Mouse (Mus musculus) CH12.LX (cell line): ENCODE measurements around the gene Extl2. TPM values are rescaled to one million over a fixed set of nuclear protein-coding genes. Genes with fewer than 3 reads are reported as not detected.

Experiments used
- DNase-seq: peaks from one replicate; pipeline ENCODE4 v3.0.0-alpha.2; 2013; ENCODE audit errors: extremely low read depth
- H3K27ac ChIP-seq: 2 replicates; pipeline ENCODE4 v1.5.1; 2012; ENCODE audit warnings: low read depth, mild to moderate bottlenecking, control low read depth, moderate library complexity; ENCODE audit not compliant: insufficient read depth
- H3K27me3 ChIP-seq: replicated peaks from 2 replicates; pipeline ENCODE3; 2012; ENCODE audit warnings: inconsistent platforms
- H3K36me3 ChIP-seq, 2 experiments: replicated peaks in 1 of 2; 2 replicates each; pipeline versions ENCODE3 to v1.6.1; 2012; ENCODE audit warnings: inconsistent platforms in 1 of 2, low read length in 1 of 2, mild to moderate bottlenecking in 1 of 2, mixed read lengths in 1 of 2, moderate library complexity in 1 of 2; ENCODE audit not compliant: control insufficient read depth in 1 of 2, insufficient read depth in 1 of 2
- H3K4me1 ChIP-seq, 2 experiments: 2 replicates each; pipeline ENCODE4 v1.6.1; 2012; ENCODE audit warnings: inconsistent platforms in 1 of 2, moderate library complexity in 1 of 2; ENCODE audit not compliant: insufficient read depth in 2 of 2, control insufficient read depth in 1 of 2
- H3K4me2 ChIP-seq: 2 replicates; pipeline ENCODE4 v1.6.1; 2012; ENCODE audit warnings: low read depth, mild to moderate bottlenecking, control low read depth; ENCODE audit not compliant: poor library complexity, insufficient read depth, severe bottlenecking
- H3K4me3 ChIP-seq, 3 experiments: fragments of 150-350 bp in 1 of 3; sonication (generic) in 1 of 3; replicated peaks in 1 of 3; 2 replicates each; pipeline versions ENCODE3 to v1.5.1; 2011 to 2012; ENCODE audit warnings: low read depth in 2 of 3, low read length in 2 of 3, mild to moderate bottlenecking in 2 of 3, moderate library complexity in 2 of 3, control low read depth in 1 of 3, improper control_type of control experiment in 1 of 3, inconsistent platforms in 1 of 3, mixed read lengths in 1 of 3; ENCODE audit not compliant: poor library complexity in 1 of 3
- H3K79me2 ChIP-seq: replicated peaks from 2 replicates; pipeline ENCODE4 v1.6.1; 2012; ENCODE audit warnings: mild to moderate bottlenecking, moderate library complexity; ENCODE audit not compliant: control insufficient read depth, poor library complexity, insufficient read depth, severe bottlenecking; ENCODE audit errors: extremely low read depth
- H3K9ac ChIP-seq: 2 replicates; pipeline ENCODE4 v1.6.1; 2012; ENCODE audit warnings: low read depth, mild to moderate bottlenecking, control low read depth, moderate library complexity; ENCODE audit not compliant: insufficient read depth
- H3K9me3 ChIP-seq: replicated peaks from 2 replicates; pipeline ENCODE3; 2012; ENCODE audit warnings: low read length, inconsistent platforms, mixed read lengths
- BHLHE40 ChIP-seq: IDR thresholded peaks from 2 replicates; pipeline ENCODE4 v1.6.1; 2011; ENCODE audit warnings: mild to moderate bottlenecking, low read depth, low read length, improper control_type of control experiment
- CHD1 ChIP-seq: IDR thresholded peaks from 2 replicates; pipeline ENCODE4 v1.6.1; 2012; ENCODE audit warnings: low read depth, low read length, improper control_type of control experiment, inconsistent platforms
- CHD2 ChIP-seq: IDR thresholded peaks from 2 replicates; pipeline ENCODE4 v1.6.1; 2011; ENCODE audit warnings: low read length, improper control_type of control experiment
- CTCF ChIP-seq, 2 experiments: IDR thresholded peaks in 1 of 2; conservative IDR thresholded peaks in 1 of 2; 2 replicates each; pipeline ENCODE4 v1.5.1; 2011 to 2012; ENCODE audit warnings: low read depth in 2 of 2, low read length in 2 of 2, improper control_type of control experiment in 1 of 2, inconsistent platforms in 1 of 2, mild to moderate bottlenecking in 1 of 2, moderate library complexity in 1 of 2
- E2F4 ChIP-seq: IDR thresholded peaks from 2 replicates; pipeline ENCODE4 v1.6.1; 2011; ENCODE audit warnings: low read depth, low read length, improper control_type of control experiment; ENCODE audit not compliant: insufficient replicate concordance
- ELF1 ChIP-seq: IDR thresholded peaks from 2 replicates; pipeline ENCODE4 v1.6.1; 2014; ENCODE audit warnings: low read depth, mild to moderate bottlenecking, inconsistent platforms, low read length, improper control_type of control experiment
- EP300 ChIP-seq: IDR thresholded peaks from 2 replicates; pipeline ENCODE4 v1.6.1; 2011; ENCODE audit warnings: low read length, improper control_type of control experiment
- ETS1 ChIP-seq: conservative IDR thresholded peaks from 2 replicates; pipeline ENCODE4 v1.6.1; 2012; ENCODE audit warnings: low read depth, mild to moderate bottlenecking, inconsistent platforms, low read length, improper control_type of control experiment, moderate library complexity
- GABPA ChIP-seq: IDR thresholded peaks from 2 replicates; pipeline ENCODE4 v1.6.1; 2012; ENCODE audit warnings: low read depth, low read length, improper control_type of control experiment, inconsistent platforms; ENCODE audit not compliant: insufficient replicate concordance
- JUN ChIP-seq: IDR thresholded peaks from 2 replicates; pipeline ENCODE4 v1.6.1; 2011; ENCODE audit warnings: low read depth, mild to moderate bottlenecking, low read length, improper control_type of control experiment, moderate library complexity; ENCODE audit not compliant: insufficient read depth
- JUND ChIP-seq: conservative IDR thresholded peaks from 2 replicates; pipeline ENCODE4 v1.6.1; 2011; ENCODE audit warnings: low read depth, low read length, improper control_type of control experiment
- KAT2A ChIP-seq: IDR thresholded peaks from 2 replicates; pipeline ENCODE4 v1.6.1; 2012; ENCODE audit warnings: low read length, improper control_type of control experiment, inconsistent platforms; ENCODE audit not compliant: insufficient replicate concordance
- MAFK ChIP-seq: IDR thresholded peaks from 2 replicates; pipeline ENCODE4 v1.6.1; 2011; ENCODE audit warnings: low read length, improper control_type of control experiment; ENCODE audit not compliant: insufficient replicate concordance
- MAX ChIP-seq: IDR thresholded peaks from 2 replicates; pipeline ENCODE4 v1.6.1; 2011; ENCODE audit warnings: low read length, improper control_type of control experiment
- MEF2A ChIP-seq: IDR thresholded peaks from 2 replicates; pipeline ENCODE4 v1.6.1; 2014; ENCODE audit warnings: low read depth, mild to moderate bottlenecking, inconsistent platforms, low read length, improper control_type of control experiment, borderline replicate concordance
- MXI1 ChIP-seq: IDR thresholded peaks from 2 replicates; pipeline ENCODE4 v1.6.1; 2011; ENCODE audit warnings: mild to moderate bottlenecking, low read depth, low read length, improper control_type of control experiment
- MYC ChIP-seq: IDR thresholded peaks from 2 replicates; pipeline ENCODE4 v1.6.1; 2011; ENCODE audit warnings: low read depth, mild to moderate bottlenecking, improper control_type of control experiment, low read length
- NELFE ChIP-seq: IDR thresholded peaks from 2 replicates; pipeline ENCODE4 v1.6.1; 2011; ENCODE audit warnings: low read depth, low read length, improper control_type of control experiment
- PAX5 ChIP-seq: IDR thresholded peaks from 2 replicates; pipeline ENCODE4 v1.6.1; 2012; ENCODE audit warnings: low read length, inconsistent platforms, mixed read lengths
- POLR2AphosphoS2 ChIP-seq: IDR thresholded peaks from 2 replicates; pipeline ENCODE4 v1.6.1; 2011; ENCODE audit warnings: low read depth, low read length, improper control_type of control experiment
- RAD21 ChIP-seq: IDR thresholded peaks from 2 replicates; pipeline ENCODE4 v1.6.1; 2011; ENCODE audit warnings: low read depth, mild to moderate bottlenecking, low read length, improper control_type of control experiment, moderate library complexity
- RCOR1 ChIP-seq: conservative IDR thresholded peaks from 2 replicates; pipeline ENCODE4 v1.6.1; 2012; ENCODE audit warnings: low read depth, mild to moderate bottlenecking, inconsistent platforms, low read length, improper control_type of control experiment
- SIN3A ChIP-seq: IDR thresholded peaks from 2 replicates; pipeline ENCODE4 v1.6.1; 2012; ENCODE audit warnings: low read length, improper control_type of control experiment, inconsistent platforms
- SMC3 ChIP-seq: IDR thresholded peaks from 2 replicates; pipeline ENCODE4 v1.6.1; 2011; ENCODE audit warnings: low read depth, low read length, improper control_type of control experiment
- TCF12 ChIP-seq: IDR thresholded peaks from 2 replicates; pipeline ENCODE4 v1.6.1; 2014; ENCODE audit warnings: low read depth, mild to moderate bottlenecking, inconsistent platforms, low read length, improper control_type of control experiment
- USF1 ChIP-seq: IDR thresholded peaks from 2 replicates; pipeline ENCODE4 v1.6.1; 2014; ENCODE audit warnings: low read depth, mild to moderate bottlenecking, inconsistent platforms, low read length, improper control_type of control experiment
- USF2 ChIP-seq: conservative IDR thresholded peaks from 2 replicates; pipeline ENCODE4 v1.6.1; 2011; ENCODE audit warnings: low read depth, low read length, improper control_type of control experiment
- ZKSCAN1 ChIP-seq: IDR thresholded peaks from 2 replicates; pipeline ENCODE4 v1.6.1; 2012; ENCODE audit warnings: low read depth, inconsistent platforms, low read length, improper control_type of control experiment, borderline replicate concordance
- ZMIZ1 ChIP-seq: IDR thresholded peaks from 2 replicates; pipeline ENCODE4 v1.6.1; 2012; ENCODE audit warnings: low read depth, mild to moderate bottlenecking, inconsistent platforms, low read length, improper control_type of control experiment
- ZNF384 ChIP-seq: IDR thresholded peaks from 2 replicates; pipeline ENCODE4 v1.6.1; 2012; ENCODE audit warnings: low read depth, low read length, improper control_type of control experiment, inconsistent platforms
- dilution Hi-C: fragments of 300-500 bp; cut with MboI; formaldehyde crosslinking; loops from 2 replicates; pipeline ENCODE4 v1.14.3; 2020; ENCODE audit warnings: low sequenced_read_pairs; ENCODE audit not compliant: extremely low pct_unique_long_range_greater_than_20kb, extremely low pct_ligation_motif_present
- in situ Hi-C: fragments of 300-500 bp; cut with MboI; formaldehyde crosslinking; loops from 3 replicates; pipeline ENCODE4 v1.14.3; 2019; ENCODE audit warnings: low sequenced_read_pairs, low pct_ligation_motif_present, low pct_unique_long_range_greater_than_20kb, mixed read lengths
- polyA plus RNA-seq: library from polyadenylated mRNA; unstranded; fragments of >175 nt; gene quantifications from 2 replicates; pipeline ENCODE4 v1.2.1, GENCODE M21; 2012; ENCODE audit warnings: low read depth; ENCODE audit not compliant: insufficient read length
- total RNA-seq, 2 experiments: library from RNA; depleted of rRNA; stranded (reverse); fragments of 300-350 nt in 1 of 2; fragments of >200 nt in 1 of 2; gene quantifications; 2 replicates each; pipeline ENCODE4 v1.2.3; 2012 to 2014

Gene Extl2
- total and polyA plus RNA-seq, 3 experiments = 8.1 to 12.0 (median 11.2) TPM

DNA sequence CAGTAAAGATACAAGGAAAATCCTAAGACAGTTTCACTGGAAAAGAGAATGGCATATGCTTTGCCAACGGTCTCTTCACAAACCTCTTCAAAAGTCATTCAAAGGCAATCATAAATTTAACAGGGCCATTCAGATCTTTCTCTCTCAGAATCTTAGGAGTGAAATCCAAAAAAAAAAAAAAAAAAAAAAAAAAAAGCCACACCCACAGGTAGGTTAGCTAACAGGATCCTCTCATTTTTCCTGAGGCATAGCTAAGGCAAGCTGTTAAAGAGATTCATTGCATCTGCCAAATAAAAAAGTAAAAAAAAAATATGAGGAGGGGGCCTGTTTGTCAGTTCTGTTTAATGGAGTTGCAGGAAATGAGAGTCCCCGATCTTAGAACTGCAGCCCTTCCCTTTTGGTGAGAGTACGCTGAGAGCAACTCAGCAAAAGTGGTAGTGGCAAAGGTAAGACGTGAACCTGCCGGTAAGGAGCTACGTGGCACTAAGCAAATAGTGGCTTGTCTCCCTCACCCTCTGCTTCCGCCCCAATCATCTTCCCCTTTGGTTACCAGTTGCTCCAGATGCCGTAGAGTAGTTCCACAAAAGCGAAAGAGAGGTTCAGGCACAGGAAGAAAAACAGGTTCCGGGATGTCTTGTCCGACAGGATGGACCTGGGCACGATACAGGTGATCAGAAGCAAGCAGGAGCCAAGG, 831 bp upstream of the Extl2 start:
- Histone ChIP-seq H3K79me2 (peaks cover 31% of the 10 kb centered on the region), H3K4me2 (peak overlapping the region; percentile 91), H3K4me3 (peak overlapping the region; percentile 82 to 100 (median 93)), H3K9ac (peak overlapping the region; percentile 71), H3K36me3 (peaks cover 8 to 37% of the 10 kb centered on the region in 2 experiments)
- TF ChIP-seq ZNF384 (peak; percentile 86), MAX (no peak), SIN3A (peak; percentile 32; the same call in 1 of the 2 replicates)
- TF ChIP-seq, all 38 proteins: peak for 2
- in situ Hi-C loops (no loop called here), dilution Hi-C loops (no loop called here)
- H3K4me1 ChIP-seq = peaks cover 0 to 38% of the 10 kb centered on the region in 2 experiments; a peak in 3 of 4 replicates
- no peaks in the 10 kb centered on the region for H3K9me3 ChIP-seq
- no peaks in the 10 kb centered on the region for H3K27me3 ChIP-seq
- H3K27ac ChIP-seq = peak overlapping the region; percentile 56
- DNase-seq = peak; percentile 67

- no peaks in the 10 kb centered on the region for H3K9me3 ChIP-seq
- in situ Hi-C loops = no loop called here
- H3K4me2 ChIP-seq = peak overlapping the region; percentile 33
- H3K79me2 ChIP-seq = peaks cover 27% of the 10 kb centered on the region
- DNase-seq = peak; percentile 82
- peak overlapping the region; percentile 82 to 100 (median 93) for H3K4me3 ChIP-seq
- H3K27ac ChIP-seq = peak overlapping the region; percentile 78
- dilution Hi-C loops = no loop called here
- no peaks in the 10 kb centered on the region for H3K27me3 ChIP-seq
- peaks cover 0 to 38% of the 10 kb centered on the region in 2 experiments; a peak in 3 of 4 replicates for H3K4me1 ChIP-seq
- H3K9ac ChIP-seq = peak overlapping the region; percentile 61
- peaks cover 5 to 32% of the 10 kb centered on the region in 2 experiments for H3K36me3 ChIP-seq
- TF ChIP-seq RAD21 (no peak), RCOR1 (no peak), USF2 (peak; percentile 46; the same call in 1 of the 2 replicates), CHD2 (no peak), EP300 (no peak), ZNF384 (no peak), GABPA (no peak), CHD1 (no peak), MEF2A (0 out of 2 replicates have a peak, but pooled peaks have one; percentile 11), ZKSCAN1 (no peak), BHLHE40 (peak; percentile 88), E2F4 (no peak), JUND (no peak), ETS1 (peak; percentile 75), MAX (no peak; the same call in 1 of the 2 replicates), SIN3A (no peak; the same call in 1 of the 2 replicates), TCF12 (0 out of 2 replicates have a peak, but pooled peaks have one; percentile 50), ELF1 (peak; percentile 87), PAX5 (no peak), MYC (0 out of 2 replicates have a peak, but pooled peaks have one; percentile 3), CTCF (conservative IDR thresholded peaks at IDR 0.05 in 1 of 2, IDR thresholded peaks at IDR 0.05 in 1 of 2; ENCODE audit: low read depth in 2 of 2, low read length in 2 of 2) (no peak), NELFE (no peak), KAT2A (no peak), SMC3 (no peak), MXI1 (no peak), MAFK (no peak), JUN (no peak), POLR2AphosphoS2 (no peak), ZMIZ1 (no peak), USF1 (peak; percentile 69)
These were observed 729 bp downstream of the Extl2 start for GRCm38 (mm10) chr3:116007941-116008440.
